Mouse (Mus musculus) ovary, adult 18-20 months (tissue): ENCODE measurements around the gene Rnf168.
"Not testable (repeated sequence)": the region's sequence is repeated elsewhere in the genome, so short reads cannot be mapped to it uniquely, and the experiment has no call there.

Source experiments
- DNase-seq: peaks from one replicate; pipeline ENCODE4 v3.0.0; 2022; ENCODE audit warnings: low spot score, mixed read lengths

Gene Rnf168

GRCm38 (mm10) chr16:32277308-32278256 is at the start of gene Rnf168:
Gene Rnf168, plus strand, starts transcription at chr16:32277459.
- DNase-seq: peak; percentile 87

GRCm38 (mm10) chr16:32232050-32232449 is 45.2 kb upstream of the Rnf168 start:
- peak; percentile 62 for DNase-seq

GRCm38 (mm10) chr16:32237930-32238680 is 39.2 kb upstream of the Rnf168 start:
- DNase-seq: no peak

- DNase-seq: no peak
Observed at GRCm38 (mm10) chr16:32239428-32240312, 37.6 kb upstream of the Rnf168 start.

- DNase-seq: no peak
Observed at GRCm38 (mm10) chr16:32243901-32244300, 33.4 kb upstream of the Rnf168 start.

GRCm38 (mm10) chr16:32246351-32246791 is 30.9 kb upstream of the Rnf168 start:
- DNase-seq: peak; percentile 28

GRCm38 (mm10) chr16:32246952-32247370 is 30.3 kb upstream of the Rnf168 start, which contains the start of the genes Fbxo45 and Wdr53:
Gene Fbxo45, minus strand, starts transcription at chr16:32247158.
Gene Wdr53, plus strand, starts transcription at chr16:32247227.
- DNase-seq: peak; percentile 97

GRCm38 (mm10) chr16:32264225-32264624 is 13.0 kb upstream of the Rnf168 start:
- not testable (repeated sequence) for DNase-seq

GRCm38 (mm10) chr16:32271291-32271690 is 6.0 kb upstream of the Rnf168 start, which contains the start of gene Smco1:
Gene Smco1, plus strand, starts transcription at chr16:32271468.
- no peak for DNase-seq

GRCm38 (mm10) chr16:32273338-32273737 is 3.9 kb upstream of the Rnf168 start:
- DNase-seq: no peak

GRCm38 (mm10) chr16:32275041-32275440 is 2.2 kb upstream of the Rnf168 start:
- DNase-seq: no peak

- DNase-seq: no peak
Observed at GRCm38 (mm10) chr16:32275830-32276229, 1.4 kb upstream of the Rnf168 start.

- no peak for DNase-seq
Observed at GRCm38 (mm10) chr16:32278396-32278795, 1.1 kb downstream of the Rnf168 start.

GRCm38 (mm10) chr16:32280211-32280610 is 3.0 kb downstream of the Rnf168 start:
- no peak for DNase-seq

- DNase-seq: no peak
Observed at GRCm38 (mm10) chr16:32282608-32283007, 5.3 kb downstream of the Rnf168 start.

GRCm38 (mm10) chr16:32291821-32292220 is 14.6 kb downstream of the Rnf168 start:
- no peak for DNase-seq

- DNase-seq: not testable (repeated sequence)
Observed at GRCm38 (mm10) chr16:32299617-32300016, 22.4 kb downstream of the Rnf168 start.

GRCm38 (mm10) chr16:32303046-32303445 is 25.8 kb downstream of the Rnf168 start:
- DNase-seq: no peak

GRCm38 (mm10) chr16:32303886-32304285 is 26.6 kb downstream of the Rnf168 start:
- no peak for DNase-seq

- DNase-seq: no peak
Observed at GRCm38 (mm10) chr16:32311970-32312369, 34.7 kb downstream of the Rnf168 start.

GRCm38 (mm10) chr16:32312386-32312785 is 35.1 kb downstream of the Rnf168 start:
- DNase-seq: no peak
